Comparison of ENCODE assay signal across 8 mouse cellular contexts in genomic region chr7:19344237-19344847, GRCm38 (mm10). TPM values are rescaled to one million over a fixed set of nuclear protein-coding genes. Genes with fewer than 3 reads are reported as not detected.
A peak's percentile ranks its signal among the peaks of the same experiment; 100 is the strongest.
DNase-seq lines count a peak whose midpoint lies in the region; ATAC-seq and TF ChIP-seq lines count a peak whose summit lies in the region.

TSS of gene Ercc1 (plus strand) at chr7:19344778.

- H3K9ac ChIP-seq in kidney, embryonic 14.5 days (ENCODE audit: low read depth, low read length) = peak within 1 kb of the TSS; percentile 69
- H3K9ac ChIP-seq in embryonic facial prominence, embryonic 15.5 days = peak within 1 kb of the TSS; percentile 36
- H3K9ac ChIP-seq in heart, postnatal 0 days (replicated peaks; ENCODE audit: low read depth, low read length) = peak within 1 kb of the TSS; percentile 53
- peak within 1 kb of the TSS; percentile 67 for H3K9ac ChIP-seq in neural tube, embryonic 14.5 days (replicated peaks; ENCODE audit: low read depth, low read length)

- intact Hi-C loops in left cerebral cortex, postnatal 4 days (cut with DNase I) = no loop called here

- 24% methylated on average over 12 of the region's 12 CpGs for WGBS in kidney, embryonic 14.5 days
- WGBS in embryonic facial prominence, embryonic 15.5 days = 26% methylated on average over 12 of the region's 12 CpGs
- WGBS in heart, postnatal 0 days = 20% methylated on average over 12 of the region's 12 CpGs
- WGBS in neural tube, embryonic 14.5 days = 26% methylated on average over 12 of the region's 12 CpGs

- no peak for ATAC-seq in kidney, embryonic 14.5 days (ENCODE audit: low FRiP score, low TSS enrichment)
- no peak for ATAC-seq in embryonic facial prominence, embryonic 15.5 days (ENCODE audit: insufficient number of reproducible peaks, low FRiP score, low TSS enrichment, low read depth)
- no peak for ATAC-seq in heart, postnatal 0 days (ENCODE audit: insufficient read depth, low read depth)
- ATAC-seq in neural tube, embryonic 14.5 days (ENCODE audit: low read depth) = peak; percentile 0; the same call in 1 of the 2 replicates

- peak within 1 kb of the TSS; percentile 92 for H3K27ac ChIP-seq in kidney, embryonic 14.5 days (ENCODE audit: low read depth, low read length)
- peak within 1 kb of the TSS; percentile 89 for H3K27ac ChIP-seq in embryonic facial prominence, embryonic 15.5 days (replicated peaks)
- H3K27ac ChIP-seq in heart, postnatal 0 days (ENCODE audit: low read depth) = peak within 1 kb of the TSS; percentile 70
- H3K27ac ChIP-seq in neural tube, embryonic 14.5 days (ENCODE audit: low read depth, low read length) = peak within 1 kb of the TSS; percentile 87

- peak within 1 kb of the TSS; percentile 76 for H3K4me3 ChIP-seq in kidney, embryonic 14.5 days (ENCODE audit: low read length)
- peak within 1 kb of the TSS; percentile 91 for H3K4me3 ChIP-seq in E14TG2a.4 (replicated peaks; ENCODE audit: low read length)
- H3K4me3 ChIP-seq in embryonic facial prominence, embryonic 15.5 days (replicated peaks) = peak within 1 kb of the TSS; percentile 62
- H3K4me3 ChIP-seq in heart, postnatal 0 days (ENCODE audit: low read depth, low read length) = peak within 1 kb of the TSS; percentile 75
- peak within 1 kb of the TSS; percentile 63 for H3K4me3 ChIP-seq in neural tube, embryonic 14.5 days (ENCODE audit: low read depth, low read length)

- no peak for TF ChIP-seq EP300 in heart, postnatal 0 days (IDR thresholded peaks at IDR 0.05; ENCODE audit: low read depth)

- peaks cover 12% of the 10 kb centered on the region for H3K36me3 ChIP-seq in kidney, embryonic 14.5 days (ENCODE audit: control insufficient read depth, insufficient read depth, low read length)
- peaks cover 13% of the 10 kb centered on the region for H3K36me3 ChIP-seq in E14TG2a.4 (ENCODE audit: insufficient read depth, low read length)
- peaks cover 15% of the 10 kb centered on the region for H3K36me3 ChIP-seq in embryonic facial prominence, embryonic 15.5 days
- peaks cover 11% of the 10 kb centered on the region; the same call in 1 of the 2 replicates for H3K36me3 ChIP-seq in heart, postnatal 0 days (replicated peaks; ENCODE audit: control insufficient read depth, insufficient read depth, low read length)
- H3K36me3 ChIP-seq in neural tube, embryonic 14.5 days (ENCODE audit: control insufficient read depth, insufficient read depth, low read length) = peaks cover 4% of the 10 kb centered on the region; the same call in 1 of the 2 replicates

- peak within 1 kb of the TSS; percentile 84 for H3K4me2 ChIP-seq in kidney, embryonic 14.5 days (replicated peaks; ENCODE audit: low read depth, low read length)
- H3K4me2 ChIP-seq in embryonic facial prominence, embryonic 15.5 days (replicated peaks) = peak within 1 kb of the TSS; percentile 85
- H3K4me2 ChIP-seq in heart, postnatal 0 days (ENCODE audit: low read depth, low read length) = peak within 1 kb of the TSS; percentile 65
- H3K4me2 ChIP-seq in neural tube, embryonic 14.5 days (ENCODE audit: low read depth, low read length) = peak within 1 kb of the TSS; percentile 64

- no peak for DNase-seq in kidney, adult 18-20 months
- no peak for DNase-seq in heart, postnatal 0 days (ENCODE audit: low spot score)
- no peak for DNase-seq in left cerebral cortex, postnatal 4 days
- DNase-seq in embryo, embryonic 11 days = no peak

- peaks cover 8% of the 10 kb centered on the region; the same call in 1 of the 2 replicates for H3K27me3 ChIP-seq in kidney, embryonic 14.5 days (ENCODE audit: control insufficient read depth, insufficient read depth, low read length)
- H3K27me3 ChIP-seq in E14TG2a.4 (ENCODE audit: insufficient read depth, low read length) = peaks cover 20% of the 10 kb centered on the region
- peaks cover 11% of the 10 kb centered on the region; the same call in 1 of the 2 replicates for H3K27me3 ChIP-seq in embryonic facial prominence, embryonic 15.5 days
- H3K27me3 ChIP-seq in heart, postnatal 0 days (ENCODE audit: control insufficient read depth, insufficient read depth, low read length) = no peaks in the 10 kb centered on the region
- peaks cover 6% of the 10 kb centered on the region for H3K27me3 ChIP-seq in neural tube, embryonic 14.5 days (ENCODE audit: control insufficient read depth, insufficient read depth, low read length)

- peaks cover 19% of the 10 kb centered on the region for H3K4me1 ChIP-seq in kidney, embryonic 14.5 days (ENCODE audit: control insufficient read depth, insufficient read depth, low read length)
- peaks cover 48% of the 10 kb centered on the region for H3K4me1 ChIP-seq in E14TG2a.4 (replicated peaks; ENCODE audit: low read depth, low read length)
- H3K4me1 ChIP-seq in embryonic facial prominence, embryonic 15.5 days = peaks cover 39% of the 10 kb centered on the region
- peaks cover 19% of the 10 kb centered on the region for H3K4me1 ChIP-seq in heart, postnatal 0 days (ENCODE audit: control insufficient read depth, insufficient read depth)
- H3K4me1 ChIP-seq in neural tube, embryonic 14.5 days (ENCODE audit: control insufficient read depth, insufficient read depth, low read length) = peaks cover 28% of the 10 kb centered on the region; the same call in 1 of the 2 replicates

- TF ChIP-seq CTCF in E14TG2a.4 (conservative IDR thresholded peaks at IDR 0.05; ENCODE audit: low read length) = no peak
- no peak for TF ChIP-seq CTCF in heart, postnatal 0 days (IDR thresholded peaks at IDR 0.05; ENCODE audit: low read depth)

- H3K9me3 ChIP-seq in kidney, embryonic 14.5 days (ENCODE audit: control insufficient read depth, low read length) = no peaks in the 10 kb centered on the region
- H3K9me3 ChIP-seq in E14TG2a.4 (ENCODE audit: low read length) = no peaks in the 10 kb centered on the region
- no peaks in the 10 kb centered on the region for H3K9me3 ChIP-seq in embryonic facial prominence, embryonic 15.5 days (replicated peaks)
- no peaks in the 10 kb centered on the region for H3K9me3 ChIP-seq in heart, postnatal 0 days (replicated peaks; ENCODE audit: control insufficient read depth, low read length)
- no peaks in the 10 kb centered on the region for H3K9me3 ChIP-seq in neural tube, embryonic 14.5 days (ENCODE audit: control insufficient read depth, low read length)

RNA-seq across cellular contexts. Expression of gene Ercc1, which starts in this region (rescaled TPM):
- polyA plus RNA-seq in kidney, embryonic 14.5 days (2014; fragmentation: Nextera tagmentation; extraction: Ambion mirVana) = 95.2 and 102 TPM in 2 replicates
- 83.0 and 85.5 TPM in 2 replicates for polyA plus RNA-seq in embryonic facial prominence, embryonic 15.5 days (2015; fragmentation: Nextera tagmentation; extraction: Ambion mirVana)
- 26.2 and 40.5 TPM in 2 replicates for total RNA-seq in heart, postnatal 0 days (2014; rRNA removed; ENCODE audit: low replicate concordance)
- polyA plus RNA-seq in heart, postnatal 0 days (2015; fragmentation: Nextera tagmentation; extraction: Ambion mirVana) = 55.2 and 61.0 TPM in 2 replicates
- 10 to 100 TPM; 60.1 to 70.9 TPM for total RNA-seq in left cerebral cortex, postnatal 4 days (2021)
- polyA plus RNA-seq in neural tube, embryonic 14.5 days (2014; fragmentation: Nextera tagmentation; extraction: Ambion mirVana) = 90.4 and 98.9 TPM in 2 replicates
